Mouse (Mus musculus): Measurements from ENCODE around the gene Glt8d1. TPM values are rescaled to one million over a fixed set of nuclear protein-coding genes. Genes with fewer than 3 reads are reported as not detected.

Glt8d1 gene
- 47.2 TPM for polyA plus RNA-seq (2014; fragmentation: Illumina TruSeq; extraction: RNeasy Lipid Tissue Mini Kit (QIAGEN cat#74804); ENCODE audit: insufficient read depth, low read depth, low replicate concordance)

DNA sequence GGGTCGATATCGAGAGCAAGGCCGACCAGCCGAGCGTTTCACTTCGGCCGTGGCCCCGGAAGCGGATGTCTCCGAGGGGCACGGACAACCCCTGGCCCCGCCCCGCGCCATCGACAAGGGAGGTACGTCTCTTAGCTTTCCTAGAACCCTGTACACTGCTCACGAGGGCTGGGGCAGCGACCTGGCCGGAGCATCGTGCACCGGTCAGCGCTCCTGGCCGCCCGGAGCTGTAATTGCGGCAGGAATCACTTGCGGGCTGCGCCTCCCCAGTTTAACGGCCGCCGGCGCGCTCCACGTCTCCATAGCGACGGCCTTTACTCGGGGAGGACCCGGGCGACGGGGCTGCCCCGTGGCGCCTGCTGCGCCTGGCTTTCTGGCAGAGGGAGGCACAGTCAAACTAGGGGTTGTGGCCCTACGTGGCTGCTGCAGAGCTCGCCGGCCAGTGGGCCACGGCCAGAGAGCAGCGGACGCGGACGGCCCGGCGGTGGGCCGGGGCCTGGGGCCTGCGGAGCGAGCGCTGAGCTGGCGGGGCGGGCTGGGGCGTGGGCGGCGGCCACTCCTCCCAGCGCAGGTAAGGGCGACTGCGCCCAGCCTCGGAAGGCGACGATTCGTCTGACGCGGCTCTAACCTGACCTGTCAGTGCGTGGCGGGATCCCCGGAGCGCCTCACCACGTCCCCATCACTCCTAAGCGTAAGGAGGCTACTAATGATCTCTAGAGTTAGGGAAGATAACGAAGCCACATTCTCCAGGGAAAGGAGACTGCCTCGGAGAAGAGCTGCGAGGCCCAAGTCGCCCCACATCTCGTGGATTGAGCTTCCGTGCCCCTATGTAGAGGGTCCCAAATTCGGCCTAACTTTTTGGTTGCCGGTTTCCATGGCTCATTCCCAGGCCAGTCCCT lies at the start of gene Glt8d1, which contains the start of gene Spcs1:
TSS of gene Glt8d1 (plus strand) at position 94 of the 899 bp plus-strand sequence.
TSS of gene Spcs1 (minus strand) at position 366 of the 899 bp plus-strand sequence.

DNA sequence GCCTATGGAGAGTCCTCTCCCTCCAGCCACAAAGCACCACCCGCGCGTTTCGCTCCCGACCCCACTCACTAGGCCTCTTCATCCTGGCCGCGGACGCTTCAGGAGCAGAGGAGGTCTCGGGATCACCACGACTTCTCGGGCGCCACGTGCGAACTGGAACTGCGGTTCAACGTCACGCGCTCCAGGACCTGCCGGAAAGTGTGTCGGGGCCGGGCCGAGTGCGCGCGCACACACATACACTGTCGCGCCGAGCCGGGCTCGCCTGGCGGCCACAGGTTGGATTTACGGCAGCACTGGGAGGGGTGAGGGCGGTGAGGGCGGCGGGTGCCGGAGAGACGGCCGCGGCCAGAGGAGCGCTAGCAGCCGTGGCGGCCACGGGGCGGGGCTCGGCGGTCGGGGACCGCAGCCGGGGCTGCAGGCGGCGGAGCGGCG lies 17.7 kb downstream of the Glt8d1 start, which contains the start of the genes Pbrm1 and Gnl3:
TSS of gene Pbrm1 (plus strand) at position 279 of the 432 bp plus-strand sequence.
TSS of gene Gnl3 (minus strand) at position 293 of the 432 bp plus-strand sequence.

Other genes starting within 250 kb of the Glt8d1 start
- 25.9 TPM for gene Tmem110, start 175.8 kb upstream of the Glt8d1 start, polyA plus RNA-seq (2014; fragmentation: Illumina TruSeq; extraction: RNeasy Lipid Tissue Mini Kit (QIAGEN cat#74804); ENCODE audit: insufficient read depth, low read depth, low replicate concordance)
- gene Mustn1, start 122.2 kb upstream of the Glt8d1 start, polyA plus RNA-seq (2014; fragmentation: Illumina TruSeq; extraction: RNeasy Lipid Tissue Mini Kit (QIAGEN cat#74804); ENCODE audit: insufficient read depth, low read depth, low replicate concordance), result 49.9 TPM
- 72.1 TPM for gene Itih4, start 114.9 kb upstream of the Glt8d1 start, polyA plus RNA-seq (2014; fragmentation: Illumina TruSeq; extraction: RNeasy Lipid Tissue Mini Kit (QIAGEN cat#74804); ENCODE audit: insufficient read depth, low read depth, low replicate concordance)
- 0.75 TPM for gene Itih3, start 77.6 kb upstream of the Glt8d1 start, polyA plus RNA-seq (2014; fragmentation: Illumina TruSeq; extraction: RNeasy Lipid Tissue Mini Kit (QIAGEN cat#74804); ENCODE audit: insufficient read depth, low read depth, low replicate concordance)
- gene Itih1, start 58.1 kb upstream of the Glt8d1 start, polyA plus RNA-seq (2014; fragmentation: Illumina TruSeq; extraction: RNeasy Lipid Tissue Mini Kit (QIAGEN cat#74804); ENCODE audit: insufficient read depth, low read depth, low replicate concordance), result 1.0 TPM
- 3.6 TPM for gene Nek4, start 50.0 kb upstream of the Glt8d1 start, polyA plus RNA-seq (2014; fragmentation: Illumina TruSeq; extraction: RNeasy Lipid Tissue Mini Kit (QIAGEN cat#74804); ENCODE audit: insufficient read depth, low read depth, low replicate concordance)
- gene Spcs1, start 272 bp downstream of the Glt8d1 start, polyA plus RNA-seq (2014; fragmentation: Illumina TruSeq; extraction: RNeasy Lipid Tissue Mini Kit (QIAGEN cat#74804); ENCODE audit: insufficient read depth, low read depth, low replicate concordance), result 296 TPM
- gene Pbrm1, start 17.7 kb downstream of the Glt8d1 start, polyA plus RNA-seq (2014; fragmentation: Illumina TruSeq; extraction: RNeasy Lipid Tissue Mini Kit (QIAGEN cat#74804); ENCODE audit: insufficient read depth, low read depth, low replicate concordance), result 10.1 TPM
- gene Gnl3, start 17.8 kb downstream of the Glt8d1 start, polyA plus RNA-seq (2014; fragmentation: Illumina TruSeq; extraction: RNeasy Lipid Tissue Mini Kit (QIAGEN cat#74804); ENCODE audit: insufficient read depth, low read depth, low replicate concordance), result 24.8 TPM
- 81.6 TPM for gene Smim4, start 127.6 kb downstream of the Glt8d1 start, polyA plus RNA-seq (2014; fragmentation: Illumina TruSeq; extraction: RNeasy Lipid Tissue Mini Kit (QIAGEN cat#74804); ENCODE audit: insufficient read depth, low read depth, low replicate concordance)
- gene Nt5dc2, start 129.7 kb downstream of the Glt8d1 start, polyA plus RNA-seq (2014; fragmentation: Illumina TruSeq; extraction: RNeasy Lipid Tissue Mini Kit (QIAGEN cat#74804); ENCODE audit: insufficient read depth, low read depth, low replicate concordance), result 48.3 TPM
- 34.1 TPM for gene Stab1, start 167.2 kb downstream of the Glt8d1 start, polyA plus RNA-seq (2014; fragmentation: Illumina TruSeq; extraction: RNeasy Lipid Tissue Mini Kit (QIAGEN cat#74804); ENCODE audit: insufficient read depth, low read depth, low replicate concordance)
- 76.0 TPM for gene Tnnc1, start 206.9 kb downstream of the Glt8d1 start, polyA plus RNA-seq (2014; fragmentation: Illumina TruSeq; extraction: RNeasy Lipid Tissue Mini Kit (QIAGEN cat#74804); ENCODE audit: insufficient read depth, low read depth, low replicate concordance)
- gene Nisch, start 215.5 kb downstream of the Glt8d1 start, polyA plus RNA-seq (2014; fragmentation: Illumina TruSeq; extraction: RNeasy Lipid Tissue Mini Kit (QIAGEN cat#74804); ENCODE audit: insufficient read depth, low read depth, low replicate concordance), result 81.2 TPM
- 65.0 TPM for gene Sema3g, start 216.5 kb downstream of the Glt8d1 start, polyA plus RNA-seq (2014; fragmentation: Illumina TruSeq; extraction: RNeasy Lipid Tissue Mini Kit (QIAGEN cat#74804); ENCODE audit: insufficient read depth, low read depth, low replicate concordance)
- 5.0 TPM for gene Phf7, start 249.9 kb downstream of the Glt8d1 start, polyA plus RNA-seq (2014; fragmentation: Illumina TruSeq; extraction: RNeasy Lipid Tissue Mini Kit (QIAGEN cat#74804); ENCODE audit: insufficient read depth, low read depth, low replicate concordance)

All from lung, adult 10 weeks (tissue).